Mouse (Mus musculus) lung, adult 2 months (tissue): ENCODE results near the gene Ngf.

Source experiments
- CTCF ChIP-seq: fragments of 200-500 bp; IDR thresholded peaks from 2 replicates; pipeline ENCODE4 v1.5.1; 2011; ENCODE audit warnings: mild to moderate bottlenecking, low read length, control low read depth; ENCODE audit not compliant: insufficient read depth
- POLR2A ChIP-seq: fragments of 200-500 bp; IDR thresholded peaks from 2 replicates; pipeline ENCODE4 v1.6.1; 2011; ENCODE audit warnings: low read depth, mild to moderate bottlenecking, control low read depth, low read length, borderline replicate concordance; ENCODE audit errors: extremely low read depth

DNA sequence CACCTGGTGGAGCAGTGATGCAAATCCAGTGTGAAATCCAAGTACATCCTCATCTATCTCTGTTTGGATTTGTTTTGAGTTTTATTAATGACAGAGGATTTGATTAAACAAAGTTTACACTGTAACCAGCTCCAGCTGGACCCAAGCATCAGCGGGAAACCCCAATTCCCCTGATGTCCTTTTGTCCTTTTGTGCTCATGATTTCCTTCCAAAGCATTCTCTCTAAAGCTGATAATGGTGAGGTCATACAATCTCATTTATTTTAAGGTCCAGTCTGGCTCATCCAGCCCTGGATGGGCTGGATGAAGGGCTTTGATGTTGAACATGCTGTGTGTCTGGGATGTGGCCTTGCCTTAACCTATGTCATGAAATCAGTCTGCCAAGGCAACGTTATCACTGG is 30.3 kb downstream of the Ngf start:
- no peak for TF ChIP-seq CTCF
- no peak for TF ChIP-seq POLR2A
